Mouse (Mus musculus): Measurements from ENCODE around the gene Apoa5. TPM values are rescaled to one million over a fixed set of nuclear protein-coding genes. Genes with fewer than 3 reads are reported as not detected.

Gene Apoa5
- polyA plus RNA-seq, 1 experiment from 2014 or later = not detected

GRCm38 (mm10) chr9:46272070-46272469 lies 3.6 kb downstream of the Apoa5 start:
- H3K27me3 ChIP-seq = peaks cover 36% of the 10 kb centered on the region
- ATAC-seq (ENCODE audit: low FRiP score) = no peak
- H3K4me1 ChIP-seq (replicated peaks) = peaks cover 22% of the 10 kb centered on the region
- peaks cover 28% of the 10 kb centered on the region for H3K36me3 ChIP-seq
- H3K4me3 ChIP-seq = no peak overlapping the region
- WGBS = 90% methylated on average over 9 of the region's 9 CpGs
- peak overlapping the region; percentile 96; the same call in 1 of the 2 replicates for H3K4me2 ChIP-seq
- H3K27ac ChIP-seq = no peak overlapping the region
- H3K9me3 ChIP-seq = no peaks in the 10 kb centered on the region
- H3K9ac ChIP-seq = no peak overlapping the region

- Histone ChIP-seq H3K4me1 (replicated peaks) (peaks cover 22% of the 10 kb centered on the region), H3K4me3 (peak within 1 kb of the TSS; percentile 87), H3K4me2 (peak within 1 kb of the TSS; percentile 96), H3K27ac (peak within 1 kb of the TSS; percentile 71), H3K36me3 (peaks cover 36% of the 10 kb centered on the region), H3K27me3 (peaks cover 36% of the 10 kb centered on the region), H3K9me3 (no peaks in the 10 kb centered on the region), H3K9ac (peak within 1 kb of the TSS; percentile 83)
- peak; percentile 95 for ATAC-seq (ENCODE audit: low FRiP score)
- 7% methylated on average over 45 of the region's 45 CpGs for WGBS
Observed at GRCm38 (mm10) chr9:46272677-46273454, 4.4 kb downstream of the Apoa5 start, which contains the start of gene Zpr1. Gene Zpr1, plus strand, starts transcription at chr9:46273064.

- peaks cover 50% of the 10 kb centered on the region for H3K36me3 ChIP-seq
- H3K9ac ChIP-seq = no peak overlapping the region
- H3K4me1 ChIP-seq (replicated peaks) = peaks cover 22% of the 10 kb centered on the region
- no peak for ATAC-seq (ENCODE audit: low FRiP score)
- H3K9me3 ChIP-seq = no peaks in the 10 kb centered on the region
- H3K27me3 ChIP-seq = peaks cover 20% of the 10 kb centered on the region
- peak overlapping the region; percentile 96; the same call in 1 of the 2 replicates for H3K4me2 ChIP-seq
- H3K4me3 ChIP-seq = no peak overlapping the region
- H3K27ac ChIP-seq = no peak overlapping the region
- 93% methylated on average over 9 of the region's 9 CpGs for WGBS
Observed at GRCm38 (mm10) chr9:46274494-46274893, 6.1 kb downstream of the Apoa5 start.

DNA sequence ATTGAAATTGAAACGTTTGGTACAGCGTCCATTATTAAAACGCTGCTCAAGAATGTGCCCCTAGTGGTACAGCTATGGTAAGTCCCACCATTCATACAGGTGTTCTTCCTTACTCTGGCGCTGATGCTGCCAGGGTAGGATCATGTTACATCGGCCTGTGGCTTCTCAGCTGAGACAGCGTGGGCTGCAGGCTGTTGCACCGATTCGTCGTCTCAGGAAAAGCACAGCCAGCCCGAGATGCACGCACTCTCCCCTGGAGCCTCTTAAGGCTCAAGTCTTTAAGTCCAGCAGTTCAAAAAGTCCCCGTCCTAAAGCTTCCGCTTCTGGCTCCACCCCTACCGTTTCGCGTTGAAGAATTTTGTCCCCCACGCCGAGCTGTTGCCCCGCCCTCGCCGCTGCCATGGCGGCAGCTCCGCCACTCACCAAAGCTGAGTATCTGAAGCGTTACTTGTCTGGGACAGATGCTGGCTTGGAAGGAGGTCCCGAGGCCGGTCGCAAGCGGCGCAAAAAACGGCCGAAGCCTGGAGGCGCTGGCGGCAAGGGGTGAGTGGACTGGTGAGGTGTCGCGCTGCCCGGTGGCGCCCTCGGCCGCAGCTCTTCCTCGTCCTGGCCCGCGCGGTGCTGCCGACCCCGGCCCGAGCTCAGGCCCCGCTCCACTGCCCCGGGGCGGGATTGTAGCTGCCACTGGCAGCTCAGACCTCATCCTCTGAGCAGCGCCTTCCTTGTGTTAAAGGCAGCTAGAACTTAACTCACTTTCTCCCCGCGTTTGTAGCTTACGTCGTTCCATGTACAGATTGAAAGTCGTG lies 14.4 kb downstream of the Apoa5 start, which contains the start of gene Bud13:
Gene Bud13, plus strand, starts transcription at position 378 of the 806 bp plus-strand sequence.
- peak within 1 kb of the TSS; percentile 77 for H3K4me2 ChIP-seq
- H3K4me1 ChIP-seq (replicated peaks) = peaks cover 11% of the 10 kb centered on the region
- under 1% methylated on average over 55 of the region's 55 CpGs for WGBS
- H3K9ac ChIP-seq = peak within 1 kb of the TSS; percentile 91
- H3K9me3 ChIP-seq = no peaks in the 10 kb centered on the region
- ATAC-seq (ENCODE audit: low FRiP score) = peak; percentile 92
- peak within 1 kb of the TSS; percentile 93 for H3K4me3 ChIP-seq
- peaks cover 56% of the 10 kb centered on the region for H3K36me3 ChIP-seq
- no peaks in the 10 kb centered on the region for H3K27me3 ChIP-seq
- H3K27ac ChIP-seq = peak within 1 kb of the TSS; percentile 82

GRCm38 (mm10) chr9:46298381-46298780 lies 29.9 kb downstream of the Apoa5 start:
- Histone ChIP-seq H3K36me3 (peaks cover 58% of the 10 kb centered on the region), H3K27me3 (no peaks in the 10 kb centered on the region)
- 91% methylated on average over 4 of the region's 4 CpGs for WGBS

DNA sequence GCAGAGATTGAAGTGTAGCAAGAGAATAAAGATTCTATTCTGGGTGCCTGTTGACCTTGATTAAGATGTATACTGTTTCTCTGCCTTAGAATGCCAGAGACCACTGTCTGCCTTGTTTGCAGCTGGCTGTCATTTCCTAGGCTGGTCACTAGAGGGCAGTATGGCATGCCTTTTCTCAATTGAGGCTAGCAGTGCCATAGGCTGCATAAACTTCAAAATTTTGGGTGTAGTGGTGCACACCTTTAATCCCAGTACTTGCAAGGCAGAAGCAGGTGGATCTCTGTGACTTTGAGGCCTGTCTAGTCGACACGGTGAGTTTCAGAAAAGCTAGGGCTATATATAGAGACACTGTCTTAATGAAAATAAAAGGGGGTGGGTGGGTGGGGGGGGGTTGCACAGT lies 33.7 kb downstream of the Apoa5 start:
- Histone ChIP-seq H3K4me2 (no peak overlapping the region), H3K4me1 (replicated peaks) (no peaks in the 10 kb centered on the region), H3K36me3 (peaks cover 26% of the 10 kb centered on the region), H3K9ac (no peak overlapping the region), H3K27ac (no peak overlapping the region), H3K4me3 (no peak overlapping the region), H3K9me3 (no peaks in the 10 kb centered on the region), H3K27me3 (peaks cover 9% of the 10 kb centered on the region; the same call in 1 of the 2 replicates)
- peak; percentile 24; the same call in 1 of the 2 replicates for ATAC-seq (ENCODE audit: low FRiP score)
- WGBS = 10% methylated on average over 2 of the region's 2 CpGs

More at GRCm38 (mm10) chr9:46298381-46298780, 29.9 kb downstream of the Apoa5 start:
- H3K9me3 ChIP-seq = no peaks in the 10 kb centered on the region
- H3K9ac ChIP-seq = no peak overlapping the region
- H3K27ac ChIP-seq = no peak overlapping the region
- H3K4me2 ChIP-seq = no peak overlapping the region
- no peak overlapping the region for H3K4me3 ChIP-seq
- no peaks in the 10 kb centered on the region for H3K4me1 ChIP-seq (replicated peaks)
- ATAC-seq (ENCODE audit: low FRiP score) = no peak

- H3K27me3 ChIP-seq = peaks cover 16% of the 10 kb centered on the region
- WGBS = 13% methylated on average over 7 of the region's 7 CpGs
- H3K36me3 ChIP-seq = no peaks in the 10 kb centered on the region
- H3K27ac ChIP-seq = no peak overlapping the region
- H3K4me2 ChIP-seq = no peak overlapping the region
- H3K4me3 ChIP-seq = no peak overlapping the region
- H3K9ac ChIP-seq = no peak overlapping the region
- ATAC-seq (ENCODE audit: low FRiP score) = no peak
- H3K4me1 ChIP-seq (replicated peaks) = peaks cover 10% of the 10 kb centered on the region
- no peaks in the 10 kb centered on the region for H3K9me3 ChIP-seq
Observed at GRCm38 (mm10) chr9:46309121-46309520, 40.7 kb downstream of the Apoa5 start.

- WGBS = 0% methylated on average over 4 of the region's 4 CpGs
- peaks cover 3% of the 10 kb centered on the region; the same call in 1 of the 2 replicates for H3K9me3 ChIP-seq
- no peak overlapping the region for H3K27ac ChIP-seq
- H3K4me3 ChIP-seq = no peak overlapping the region
- H3K4me1 ChIP-seq (replicated peaks) = peaks cover 27% of the 10 kb centered on the region
- peak; percentile 48 for ATAC-seq (ENCODE audit: low FRiP score)
- H3K36me3 ChIP-seq = no peaks in the 10 kb centered on the region
- H3K9ac ChIP-seq = no peak overlapping the region
- no peak overlapping the region for H3K4me2 ChIP-seq
- peaks cover 7% of the 10 kb centered on the region; the same call in 1 of the 2 replicates for H3K27me3 ChIP-seq
Observed at GRCm38 (mm10) chr9:46314507-46314906, 46.1 kb downstream of the Apoa5 start.

GRCm38 (mm10) chr9:46314921-46315320 lies 46.5 kb downstream of the Apoa5 start:
- peaks cover 7% of the 10 kb centered on the region; the same call in 1 of the 2 replicates for H3K27me3 ChIP-seq
- 47% methylated on average over 2 of the region's 2 CpGs for WGBS
- H3K9me3 ChIP-seq = peaks cover 3% of the 10 kb centered on the region; the same call in 1 of the 2 replicates
- peaks cover 27% of the 10 kb centered on the region for H3K4me1 ChIP-seq (replicated peaks)
- ATAC-seq (ENCODE audit: low FRiP score) = no peak
- no peak overlapping the region for H3K27ac ChIP-seq
- no peaks in the 10 kb centered on the region for H3K36me3 ChIP-seq
- no peak overlapping the region for H3K9ac ChIP-seq
- H3K4me2 ChIP-seq = no peak overlapping the region
- no peak overlapping the region for H3K4me3 ChIP-seq

- Histone ChIP-seq H3K27me3 (peaks cover 7% of the 10 kb centered on the region; the same call in 1 of the 2 replicates), H3K27ac (peak overlapping the region; percentile 66), H3K4me1 (replicated peaks) (peaks cover 27% of the 10 kb centered on the region), H3K4me3 (no peak overlapping the region), H3K9me3 (peaks cover 3% of the 10 kb centered on the region; the same call in 1 of the 2 replicates), H3K9ac (no peak overlapping the region), H3K4me2 (peak overlapping the region; percentile 4; the same call in 1 of the 2 replicates), H3K36me3 (no peaks in the 10 kb centered on the region)
- peak; percentile 47; the same call in 1 of the 2 replicates for ATAC-seq (ENCODE audit: low FRiP score)
- 23% methylated on average over 11 of the region's 11 CpGs for WGBS
Observed at GRCm38 (mm10) chr9:46315807-46316365, 47.5 kb downstream of the Apoa5 start.

DNA sequence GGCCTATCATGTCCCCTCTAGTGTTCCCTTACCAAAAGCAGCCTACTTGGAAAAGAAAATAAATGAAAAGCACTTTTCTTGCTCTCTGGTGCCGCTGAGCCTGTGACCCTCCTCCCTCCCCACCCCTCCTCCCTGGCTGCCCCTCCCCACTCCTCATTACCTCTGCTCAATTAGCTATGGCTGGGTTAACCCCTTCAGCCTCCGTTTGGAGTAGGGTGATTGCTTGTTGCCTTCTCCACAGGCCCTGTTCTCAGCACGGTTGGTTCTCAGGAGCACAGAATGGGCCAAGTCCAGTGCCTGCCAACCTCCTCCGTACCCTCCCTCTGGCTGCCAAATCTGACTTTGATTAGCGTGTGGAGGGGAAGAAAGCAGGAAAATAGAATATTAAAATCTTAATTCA lies 48.0 kb downstream of the Apoa5 start:
- Histone ChIP-seq H3K27me3 (peaks cover 7% of the 10 kb centered on the region; the same call in 1 of the 2 replicates), H3K4me2 (peak overlapping the region; percentile 4; the same call in 1 of the 2 replicates), H3K4me1 (replicated peaks) (peaks cover 27% of the 10 kb centered on the region), H3K36me3 (no peaks in the 10 kb centered on the region), H3K27ac (0 out of 2 replicates have a peak overlapping the region, but pooled peaks have one; percentile 31), H3K4me3 (no peak overlapping the region), H3K9ac (no peak overlapping the region), H3K9me3 (peaks cover 3% of the 10 kb centered on the region; the same call in 1 of the 2 replicates)
- 10% methylated on average over 5 of the region's 5 CpGs for WGBS
- peak; percentile 27; the same call in 1 of the 2 replicates for ATAC-seq (ENCODE audit: low FRiP score)
